Mouse (Mus musculus): Measurements from ENCODE around the gene Greb1.

The Greb1 gene

GRCm38 (mm10) chr12:16630152-16630865, 170.4 kb downstream of the Greb1 start:
- no peak for DNase-seq

All from cerebellum, adult 9-10 months (tissue).